Comparison of ENCODE assay signal across 8 mouse cellular contexts in the genomic region with DNA sequence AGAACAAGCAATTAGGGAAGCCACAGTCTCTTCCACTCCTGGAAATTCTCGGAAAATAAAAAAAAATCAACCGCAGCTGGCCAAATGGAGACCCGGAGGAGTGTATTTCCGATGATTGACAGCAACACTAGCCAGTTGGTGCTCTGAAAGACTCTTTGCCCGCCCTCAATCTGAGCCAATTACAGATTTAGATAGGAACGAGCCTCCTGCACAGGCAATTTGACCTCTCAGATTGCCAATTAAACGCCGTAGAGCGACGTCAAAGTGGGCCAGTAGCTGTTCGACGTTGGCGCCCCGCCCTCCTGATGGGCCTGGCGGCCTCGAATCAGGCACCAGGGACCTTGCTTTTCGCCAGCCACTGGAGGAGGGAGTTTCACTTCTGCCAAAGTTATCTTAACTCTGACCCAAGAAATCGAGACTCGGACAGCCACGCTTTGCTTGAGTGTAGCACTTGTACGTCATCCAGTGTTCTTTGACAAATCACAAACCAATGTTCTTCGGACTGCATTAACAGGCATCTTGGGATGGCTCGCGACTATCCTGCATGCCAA. TPM values are rescaled to one million over a fixed set of nuclear protein-coding genes. Genes with fewer than 3 reads are reported as not detected.
A peak's percentile ranks its signal among the peaks of the same experiment; 100 is the strongest.
DNase-seq lines count a peak whose midpoint lies in the region; ATAC-seq and TF ChIP-seq lines count a peak whose summit lies in the region.

A gene (minus strand): TSS at position 83 of the 551 bp plus-strand sequence.

- no peak for TF ChIP-seq POLR2A in bone marrow macrophage, adult 2 months (IDR thresholded peaks at IDR 0.05; ENCODE audit: borderline replicate concordance, low read depth, low read length)
- peak; percentile 87 for TF ChIP-seq POLR2A in embryonic fibroblast, embryonic 13.5 days (IDR thresholded peaks at IDR 0.05; ENCODE audit: low read depth, low read length)

- H3K9ac ChIP-seq in kidney, embryonic 14.5 days (ENCODE audit: low read depth, low read length), result peak within 1 kb of the TSS; percentile 74
- H3K9ac ChIP-seq in limb, embryonic 15.5 days, result peak within 1 kb of the TSS; percentile 47

- peak within 1 kb of the TSS; percentile 84 for H3K4me3 ChIP-seq in bone marrow macrophage, adult 2 months (ENCODE audit: insufficient read depth, low read length)
- H3K4me3 ChIP-seq in embryonic fibroblast, embryonic 13.5 days (ENCODE audit: insufficient read depth, low read length), result peak within 1 kb of the TSS; percentile 79
- peak within 1 kb of the TSS; percentile 72 for H3K4me3 ChIP-seq in kidney, embryonic 14.5 days (ENCODE audit: low read length)
- peak within 1 kb of the TSS; percentile 68 for H3K4me3 ChIP-seq in limb, embryonic 15.5 days

- H3K9me3 ChIP-seq in kidney, embryonic 14.5 days (ENCODE audit: control insufficient read depth, low read length), result no peaks in the 10 kb centered on the region
- H3K9me3 ChIP-seq in limb, embryonic 15.5 days, result no peaks in the 10 kb centered on the region

- H3K27ac ChIP-seq in bone marrow macrophage, adult 2 months (ENCODE audit: insufficient read depth, low read depth, low read length), result peak within 1 kb of the TSS; percentile 53
- peak within 1 kb of the TSS; percentile 52 for H3K27ac ChIP-seq in embryonic fibroblast, embryonic 13.5 days (ENCODE audit: insufficient read depth, low read length)
- peak within 1 kb of the TSS; percentile 69; the same call in 1 of the 2 replicates for H3K27ac ChIP-seq in kidney, embryonic 14.5 days (ENCODE audit: low read depth, low read length)
- H3K27ac ChIP-seq in limb, embryonic 15.5 days, result peak within 1 kb of the TSS; percentile 87

- peak; percentile 99 for ATAC-seq in kidney, embryonic 14.5 days (ENCODE audit: low FRiP score, low TSS enrichment)
- ATAC-seq in limb, embryonic 15.5 days (ENCODE audit: insufficient number of reproducible peaks, low FRiP score, low TSS enrichment, low read depth), result peak; percentile 97

- no peaks in the 10 kb centered on the region for H3K27me3 ChIP-seq in kidney, embryonic 14.5 days (ENCODE audit: control insufficient read depth, insufficient read depth, low read length)
- H3K27me3 ChIP-seq in limb, embryonic 15.5 days, result no peaks in the 10 kb centered on the region

- TF ChIP-seq CTCF in bone marrow macrophage, adult 2 months (IDR thresholded peaks at IDR 0.05; ENCODE audit: low read depth, low read length), result no peak
- TF ChIP-seq CTCF in embryonic fibroblast, embryonic 13.5 days (IDR thresholded peaks at IDR 0.05; ENCODE audit: borderline replicate concordance, insufficient read depth, low read length), result no peak

- DNase-seq in A20 (ENCODE audit: low read depth, low spot score), result peak; percentile 99
- DNase-seq in heart, adult 9 months (ENCODE audit: low spot score in 2 of 2), result peak; percentile 100
- peak; percentile 98 for DNase-seq in monocyte, adult 2 months (ENCODE audit: low read depth in 1 of 2, low spot score in 2 of 2)
- peak; percentile 98 to 99 for DNase-seq in spleen, postnatal 36 days (ENCODE audit: low spot score in 2 of 2)

- peaks cover 6% of the 10 kb centered on the region for H3K4me1 ChIP-seq in bone marrow macrophage, adult 2 months (ENCODE audit: control insufficient read depth, insufficient read depth, low read length)
- H3K4me1 ChIP-seq in embryonic fibroblast, embryonic 13.5 days (ENCODE audit: control insufficient read depth, insufficient read depth, low read length), result no peaks in the 10 kb centered on the region
- H3K4me1 ChIP-seq in kidney, embryonic 14.5 days (ENCODE audit: control insufficient read depth, insufficient read depth, low read length), result no peaks in the 10 kb centered on the region; the same call in 1 of the 2 replicates
- peaks cover 13% of the 10 kb centered on the region for H3K4me1 ChIP-seq in limb, embryonic 15.5 days

- peak within 1 kb of the TSS; percentile 76 for H3K4me2 ChIP-seq in kidney, embryonic 14.5 days (replicated peaks; ENCODE audit: low read depth, low read length)
- peak within 1 kb of the TSS; percentile 74 for H3K4me2 ChIP-seq in limb, embryonic 15.5 days

- WGBS in kidney, embryonic 14.5 days, result under 1% methylated on average over 24 of the region's 24 CpGs
- WGBS in limb, embryonic 15.5 days, result under 1% methylated on average over 24 of the region's 24 CpGs

- no peaks in the 10 kb centered on the region for H3K36me3 ChIP-seq in kidney, embryonic 14.5 days (ENCODE audit: control insufficient read depth, insufficient read depth, low read length)
- no peaks in the 10 kb centered on the region for H3K36me3 ChIP-seq in limb, embryonic 15.5 days

RNA-seq across cellular contexts. Expression of the gene that starts here (rescaled TPM):
- 10.2 and 16.2 TPM in 2 replicates for polyA plus RNA-seq in bone marrow macrophage, adult 2 months (2012; ENCODE audit: insufficient read depth, insufficient read length, missing spikeins)
- polyA plus RNA-seq in embryonic fibroblast, embryonic 13.5 days (2011; ENCODE audit: insufficient read length, low read depth, missing spikeins), result 6.9 and 11.4 TPM in 2 replicates
- polyA plus RNA-seq in kidney, embryonic 14.5 days (2014; fragmentation: Nextera tagmentation; extraction: Ambion mirVana), result 3.4 and 5.0 TPM in 2 replicates
- 3.2 and 4.5 TPM in 2 replicates for polyA plus RNA-seq in limb, embryonic 15.5 days (2015; fragmentation: Nextera tagmentation; extraction: Ambion mirVana)

Comparison
In these comparisons a context has a peak if more than half of its experiments do, and no peak if none do; other contexts are left out.
1. Peak in every context shown above with its lines: DNase-seq, ATAC-seq, H3K4me3 ChIP-seq and H3K27ac ChIP-seq.